Mouse (Mus musculus) brain, embryonic 14.5 days (tissue): ENCODE results near the gene Pde4dip. TPM values are rescaled to one million over a fixed set of nuclear protein-coding genes. Genes with fewer than 3 reads are reported as not detected.

Source experiments
- DNase-seq: peaks from one replicate; pipeline ENCODE4 v3.0.0-alpha.2; 2011; ENCODE audit warnings: low read depth
- CTCF ChIP-seq: fragments of 200-500 bp; IDR thresholded peaks from 2 replicates; pipeline ENCODE4 v1.5.1; 2012; ENCODE audit warnings: inconsistent platforms, mild to moderate bottlenecking, moderate library complexity, borderline replicate concordance; ENCODE audit not compliant: insufficient read depth, insufficient read length; ENCODE audit errors: extremely low read depth
- POLR2A ChIP-seq: fragments of 200-500 bp; IDR thresholded peaks from 2 replicates; pipeline ENCODE4 v1.6.1; 2012; ENCODE audit warnings: mild to moderate bottlenecking, inconsistent platforms, borderline replicate concordance; ENCODE audit not compliant: poor library complexity, insufficient read depth, insufficient read length, severe bottlenecking; ENCODE audit errors: extremely low read depth
- polyA plus RNA-seq: library from polyadenylated mRNA; depleted of rRNA; stranded (reverse); fragments of >200 nt; gene quantifications from 2 replicates; pipeline ENCODE4 v1.2.3, GENCODE M21; 2012

The Pde4dip gene
- polyA plus RNA-seq, 1 experiment, result 69.0 TPM

GRCm38 (mm10) chr3:97761951-97762350, 126.6 kb downstream of the Pde4dip start:
- no peak for DNase-seq
- TF ChIP-seq POLR2A, result no peak
- TF ChIP-seq CTCF, result no peak

DNA sequence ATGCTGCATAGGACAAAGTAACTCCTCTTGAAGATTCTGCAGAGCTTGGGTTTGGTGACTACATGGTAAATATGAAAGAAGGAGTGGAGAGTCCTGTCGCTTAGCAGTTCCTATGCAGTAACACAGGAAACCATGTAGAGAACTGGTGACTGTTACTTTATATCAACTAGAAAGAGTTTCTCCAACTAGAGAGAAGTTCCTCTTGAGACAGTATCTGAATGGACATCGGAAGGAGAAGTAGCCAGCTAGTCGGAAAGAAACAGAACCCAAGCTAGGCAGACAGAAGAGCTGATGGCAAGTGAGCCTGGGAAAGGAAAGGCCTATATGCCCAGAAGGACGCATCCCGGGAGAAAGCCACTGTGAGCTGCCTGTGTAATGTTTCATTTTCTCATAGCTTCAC, 127.3 kb downstream of the Pde4dip start:
- no peak for DNase-seq
- TF ChIP-seq CTCF, result no peak
- no peak for TF ChIP-seq POLR2A

DNA sequence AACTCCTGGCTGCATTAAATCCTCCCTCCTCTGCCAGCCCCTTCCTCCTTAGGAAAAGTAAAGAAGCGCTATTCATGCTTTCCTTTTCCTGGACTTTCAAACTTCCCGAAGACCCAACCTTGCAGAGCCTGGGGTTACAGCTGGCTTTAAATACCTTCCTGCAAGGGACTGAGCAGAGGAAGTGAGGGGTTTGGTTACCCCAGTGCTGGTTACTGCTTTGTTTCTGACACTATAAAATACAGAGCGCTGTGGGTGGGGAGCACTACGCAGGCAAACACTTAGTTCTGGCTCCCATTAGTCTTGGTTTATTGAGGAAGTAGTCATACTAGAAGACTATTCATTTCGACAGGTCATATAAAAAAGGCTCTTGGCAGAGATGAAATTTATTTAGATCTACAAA, 128.7 kb downstream of the Pde4dip start:
- no peak for TF ChIP-seq CTCF
- DNase-seq, result no peak

GRCm38 (mm10) chr3:97757501-97757900, 131.0 kb downstream of the Pde4dip start:
- TF ChIP-seq CTCF, result no peak
- no peak for TF ChIP-seq POLR2A
- DNase-seq, result no peak

DNA sequence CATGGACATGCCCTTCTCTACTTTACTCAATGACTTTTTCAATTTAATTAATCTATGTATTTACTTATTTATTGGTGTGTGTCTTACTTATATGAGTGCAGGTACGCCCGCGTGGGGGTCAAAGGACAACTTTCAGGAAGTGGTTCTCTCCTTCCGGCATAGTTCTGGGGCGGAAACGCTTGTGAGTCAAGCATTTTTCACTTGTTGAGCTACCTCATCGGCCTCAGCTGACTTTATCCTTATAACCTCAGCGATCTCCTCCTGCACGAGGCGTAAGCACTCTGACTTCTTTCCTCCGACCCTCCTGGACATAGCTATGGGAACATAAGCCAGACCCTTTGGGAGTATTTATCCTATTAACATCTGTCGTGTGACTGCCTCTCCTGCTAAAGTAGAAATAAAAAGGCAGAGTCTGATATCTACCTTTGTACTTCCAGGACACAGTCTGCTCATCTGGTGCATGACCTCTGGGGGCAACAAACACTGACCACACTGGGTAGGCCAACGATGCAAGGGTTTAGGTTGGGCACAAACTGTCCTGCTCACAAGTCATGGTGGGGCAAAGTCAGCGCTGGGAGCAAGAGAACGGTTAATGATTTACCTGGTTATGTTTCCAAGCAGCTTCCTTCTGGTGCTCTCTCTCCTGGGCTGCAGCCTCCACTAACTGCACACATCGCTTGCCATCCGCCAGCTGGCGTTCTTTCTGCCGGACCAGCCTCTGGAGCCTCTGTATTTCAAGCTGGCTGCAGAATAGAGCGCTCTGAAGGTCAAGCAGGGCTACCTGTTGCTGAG, 132.0 kb downstream of the Pde4dip start:
- TF ChIP-seq CTCF (no peak), POLR2A (no peak)
- DNase-seq, result no peak

DNA sequence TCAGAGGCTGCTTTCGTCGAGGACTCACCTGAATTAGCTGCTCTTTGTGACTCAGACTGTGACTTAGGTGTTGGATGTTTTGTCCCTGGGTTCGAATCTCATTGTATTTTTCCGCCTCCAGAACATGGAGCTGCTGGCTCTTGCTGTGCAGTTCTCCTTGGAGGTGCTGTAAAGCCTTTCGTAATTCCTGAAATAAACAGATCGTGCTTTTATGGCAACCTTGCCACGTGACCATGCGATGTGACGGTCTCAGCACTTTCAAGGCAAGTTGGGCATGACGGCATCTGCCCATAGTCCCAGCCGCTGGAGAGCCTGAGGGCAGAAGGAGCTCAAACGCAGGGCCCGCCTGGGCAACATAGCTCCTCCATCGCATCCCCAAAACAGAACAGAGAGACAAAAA, 133.1 kb downstream of the Pde4dip start:
- no peak for TF ChIP-seq CTCF
- no peak for TF ChIP-seq POLR2A
- DNase-seq, result no peak

GRCm38 (mm10) chr3:97752901-97753300, 135.6 kb downstream of the Pde4dip start:
- TF ChIP-seq POLR2A, result no peak
- TF ChIP-seq CTCF, result no peak
- no peak for DNase-seq

- DNase-seq, result no peak
- TF ChIP-seq CTCF (no peak), POLR2A (no peak)
These were observed 136.9 kb downstream of the Pde4dip start for GRCm38 (mm10) chr3:97751566-97751965.

GRCm38 (mm10) chr3:97748789-97749188, 139.7 kb downstream of the Pde4dip start:
- TF ChIP-seq POLR2A, result no peak
- no peak for TF ChIP-seq CTCF
- DNase-seq, result no peak

DNA sequence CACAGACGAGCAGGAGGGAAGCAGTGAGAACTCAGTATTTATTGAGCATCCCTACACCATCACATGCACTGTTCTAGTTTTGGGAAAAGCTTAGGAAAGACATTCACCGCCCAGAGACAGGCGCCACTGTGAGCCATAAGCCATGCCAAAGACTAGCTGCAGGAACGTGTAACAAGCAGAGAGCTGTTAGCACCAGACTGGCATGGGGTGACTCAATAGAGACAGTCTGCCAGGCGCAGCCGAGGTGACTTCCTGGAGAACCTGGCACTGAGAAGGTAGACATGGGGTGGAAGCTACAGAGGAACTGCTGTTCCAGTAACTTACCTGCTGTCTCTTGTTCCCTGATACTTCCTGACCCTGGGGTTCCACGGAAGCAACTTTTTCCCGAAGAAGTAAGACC, 145.7 kb downstream of the Pde4dip start:
- TF ChIP-seq CTCF (no peak), POLR2A (no peak)
- no peak for DNase-seq

DNA sequence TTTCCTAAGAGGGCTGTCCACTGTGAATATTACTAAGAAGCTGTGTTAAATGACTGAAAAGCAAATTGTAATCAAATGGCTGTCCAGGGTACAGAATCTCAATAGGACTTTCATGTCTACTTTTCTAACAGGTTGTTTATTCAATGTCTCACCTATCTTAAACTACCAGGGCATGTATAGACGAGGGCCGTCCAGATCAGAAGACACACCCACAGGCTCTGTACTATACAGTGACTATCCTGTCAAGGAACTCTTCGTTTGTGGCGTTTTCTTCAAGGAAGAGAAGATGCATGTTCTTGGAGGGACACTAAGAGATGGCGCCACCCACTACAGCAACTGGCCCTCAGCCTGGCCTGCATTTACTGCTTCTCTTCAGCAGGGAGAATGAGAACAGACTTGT, 152.9 kb downstream of the Pde4dip start:
- TF ChIP-seq POLR2A, result no peak
- DNase-seq, result no peak

DNA sequence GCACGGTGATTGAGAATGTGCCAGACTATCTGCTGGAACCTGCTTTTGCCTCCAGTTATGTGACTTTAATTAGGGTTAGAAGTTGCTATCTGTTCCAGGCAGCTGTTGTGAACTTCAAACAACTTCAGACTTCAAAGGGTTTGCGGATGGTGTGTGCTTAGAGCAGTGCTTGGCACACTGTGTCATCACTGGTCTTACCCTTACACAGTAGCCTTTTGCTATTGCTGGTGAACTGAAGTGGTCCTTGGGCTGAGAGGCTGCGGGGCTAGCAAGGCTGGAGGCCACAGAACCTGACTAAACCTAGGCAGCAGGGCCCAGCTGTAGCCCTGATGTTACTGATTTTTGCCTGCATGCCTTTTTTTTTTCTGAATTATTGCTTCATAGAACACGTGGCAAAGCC, 154.2 kb downstream of the Pde4dip start:
- TF ChIP-seq POLR2A, result no peak
- TF ChIP-seq CTCF, result no peak

More for the DNA sequence above, 154.2 kb downstream of the Pde4dip start:
- DNase-seq, result peak; percentile 5
